ENCODE assay signal across 24 mouse cellular contexts in the genomic region with DNA sequence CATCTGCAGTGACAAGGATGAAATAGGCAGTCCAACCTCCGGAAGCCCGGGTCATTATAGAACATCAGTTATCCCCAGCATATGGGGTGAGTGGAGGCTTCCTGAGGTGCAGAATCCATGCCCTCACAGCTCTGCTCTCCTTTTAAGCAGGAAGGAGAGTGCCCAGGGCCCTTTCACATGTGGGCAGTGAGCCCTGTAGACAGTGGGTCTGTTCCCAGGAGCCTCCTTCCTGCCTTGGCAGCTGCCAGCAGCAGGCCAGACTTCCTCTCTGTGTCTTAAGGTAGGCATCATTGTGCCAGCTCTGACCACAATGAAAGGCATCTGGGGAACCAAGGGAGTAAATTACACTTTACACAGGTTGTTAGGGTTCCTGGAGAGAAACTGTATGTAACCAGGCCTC. TPM values are rescaled to one million over a fixed set of nuclear protein-coding genes. Genes with fewer than 3 reads are reported as not detected.
A peak's percentile ranks its signal among the peaks of the same experiment; 100 is the strongest.
DNase-seq lines count a peak whose midpoint lies in the region; ATAC-seq and TF ChIP-seq lines count a peak whose summit lies in the region.
"Had no signal": no experiment of that assay in that cellular context is flagged by ENCODE, and none has a peak within 500 bp of the region (broad histone marks: within the 10 kb centered on the region; RNA-seq: fewer than 3 reads in every experiment).

No protein-coding gene starts in this region.

- no peak for TF ChIP-seq POLR2A in bone marrow, adult 2 months (IDR thresholded peaks at IDR 0.05; ENCODE audit: borderline replicate concordance, control insufficient read depth, low read depth, low read length)

- H3K4me1 ChIP-seq in bone marrow, adult 2 months (ENCODE audit: control insufficient read depth, insufficient read depth, low read length), result peaks cover 17% of the 10 kb centered on the region
- H3K4me1 ChIP-seq: embryonic facial prominence, embryonic 15.5 days; kidney, embryonic 15.5 days; midbrain, embryonic 15.5 days had no signal

- DNase-seq in left cerebral cortex, postnatal 4 days, result peak; percentile 21
- no peak for DNase-seq in left cerebral cortex, postnatal 14 days (ENCODE audit: low spot score in 2 of 2)
- peak; percentile 47 for DNase-seq in thymus, postnatal 4 days
- DNase-seq in right cerebral cortex, postnatal 4 days, result no peak
- no peak for DNase-seq in heart, postnatal 36 days
- no peak for DNase-seq in heart, postnatal 4 days
- DNase-seq: adrenal gland, postnatal 36 days; cerebellum, adult 8-10 months; embryo, embryonic 11 days; gastrocnemius, postnatal 36 days; heart, postnatal 10 days; liver; lung, postnatal 10 days; right cerebral cortex, adult 18-20 months had no signal

- intact Hi-C loops in left cerebral cortex, postnatal 4 days (cut with DNase I), result no loop called here
- intact Hi-C loops in left cerebral cortex, postnatal 14 days (cut with DNase I), result no loop called here
- intact Hi-C loops in heart, postnatal 36 days (cut with DNase I), result no loop called here

- H3K27ac ChIP-seq in bone marrow, adult 2 months (ENCODE audit: control insufficient read depth, insufficient read depth, low read depth, low read length, poor library complexity), result 0 out of 2 replicates have a peak overlapping the region, but pooled peaks have one; percentile 3
- H3K27ac ChIP-seq: embryonic facial prominence, embryonic 15.5 days; heart, embryonic 10.5 days; hindbrain, embryonic 14.5 days; kidney, embryonic 15.5 days; midbrain, embryonic 15.5 days had no signal

- H3K4me3 ChIP-seq in bone marrow, adult 2 months (replicated peaks; ENCODE audit: control insufficient read depth, low read depth, low read length), result no peak overlapping the region
- H3K4me3 ChIP-seq: embryonic facial prominence, embryonic 15.5 days; heart, embryonic 10.5 days; kidney, embryonic 15.5 days; midbrain, embryonic 15.5 days had no signal

- TF ChIP-seq CTCF in bone marrow, adult 2 months (IDR thresholded peaks at IDR 0.05; ENCODE audit: control insufficient read depth, insufficient read depth, low read length), result no peak

- WGBS in bone marrow, adult 2 months, result 43% methylated on average over 2 of the region's 2 CpGs

- peak; percentile 12; the same call in 1 of the 2 replicates for ATAC-seq in megakaryocyte progenitor cell, adult 5-6 weeks (replicated peaks; ENCODE audit: poor library complexity)
- ATAC-seq: forebrain, embryonic 16.5 days; intestine, postnatal 0 days; midbrain, embryonic 15.5 days; Patski had no signal

RNA-seq across cellular contexts. Expression of a gene that starts 14.3 kb away (rescaled TPM):
- total RNA-seq in left cerebral cortex, postnatal 4 days (2021), result 1 to 10 TPM; 1.6 to 1.7 TPM
- 1 to 10 TPM; 3.1 to 3.4 TPM for total RNA-seq in left cerebral cortex, postnatal 14 days (2021)
- 12.1 and 44.9 TPM in 2 replicates for polyA plus RNA-seq in bone marrow, adult 2 months (2011; ENCODE audit: insufficient read depth, insufficient read length, low replicate concordance, missing spikeins)
- total RNA-seq in megakaryocyte progenitor cell, adult 5-6 weeks (2015), result 78.5 and 83.5 TPM in 2 replicates
- 100 and 105 TPM in 2 replicates for total RNA-seq in megakaryocyte progenitor cell, adult 5-6 weeks (2017)
- total RNA-seq in heart, postnatal 36 days (2021), result 1 to 10 TPM; 2.0 to 2.8 TPM
- 1 to 10 TPM; 1.4 to 1.7 TPM for total RNA-seq in heart, postnatal 4 days (2021)
- polyA plus RNA-seq: Patski had no signal

Comparison
In these comparisons a context has a peak if more than half of its experiments do, and no peak if none do; other contexts are left out.
1. DNase-seq: peak in left cerebral cortex, postnatal 4 days (single experiment) and thymus, postnatal 4 days (single experiment); none in left cerebral cortex, postnatal 14 days (0 of 2), right cerebral cortex, postnatal 4 days (single experiment), heart, postnatal 36 days (0 of 2) and heart, postnatal 4 days (single experiment).
2. RNA of a gene that starts 14.3 kb away (total RNA-seq): 78.5 to 105 TPM in megakaryocyte progenitor cell, adult 5-6 weeks; 3.1 to 3.4 TPM in left cerebral cortex, postnatal 14 days, 2.0 to 2.8 TPM in heart, postnatal 36 days, 1.6 to 1.7 TPM in left cerebral cortex, postnatal 4 days and 1.4 to 1.7 TPM in heart, postnatal 4 days; every median in the first group is over 10 times any median in the second.